Mouse (Mus musculus): ENCODE data around the gene Mrgprf. TPM values are rescaled to one million over a fixed set of nuclear protein-coding genes. Genes with fewer than 3 reads are reported as not detected.

Gene Mrgprf
- polyA plus RNA-seq, 1 experiment = not detected

GRCm38 (mm10) chr7:145325697-145326096 lies 25.1 kb downstream of the Mrgprf start:
- H3K4me3 ChIP-seq (ENCODE audit: insufficient read depth, low read depth, low read length) = no peak overlapping the region
- TF ChIP-seq POLR2A (IDR thresholded peaks at IDR 0.05; ENCODE audit: insufficient read depth, low read depth, low read length) (no peak), CTCF (IDR thresholded peaks at IDR 0.05; ENCODE audit: insufficient read depth, low read depth, low read length) (no peak)
- 73% methylated on average over 2 of the region's 2 CpGs for WGBS
- H3K4me1 ChIP-seq (ENCODE audit: control insufficient read depth, insufficient read depth, low read length) = peaks cover 3% of the 10 kb centered on the region; the same call in 1 of the 2 replicates
- no peak overlapping the region for H3K27ac ChIP-seq (ENCODE audit: insufficient read depth, low read depth, low read length)

DNA sequence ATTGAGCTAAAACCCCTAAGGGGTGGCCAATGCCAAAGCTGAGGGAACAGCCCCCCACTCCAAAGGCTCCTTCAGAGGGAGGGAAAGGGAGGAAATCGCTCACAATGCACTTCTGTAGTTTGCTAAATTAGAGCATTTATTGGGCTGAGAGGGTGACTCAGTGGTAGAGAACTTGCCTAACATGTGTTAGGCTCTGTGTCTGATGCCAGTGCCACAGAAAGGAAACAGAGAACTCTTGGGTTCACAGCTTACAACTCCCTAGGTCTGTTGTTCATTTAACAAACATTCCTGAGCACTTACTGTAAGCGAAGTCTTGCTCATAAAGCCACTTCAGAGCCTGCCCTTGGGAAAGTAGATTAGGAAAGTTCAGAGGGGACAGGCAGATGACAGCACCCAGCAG lies 29.4 kb downstream of the Mrgprf start:
- TF ChIP-seq POLR2A (IDR thresholded peaks at IDR 0.05; ENCODE audit: insufficient read depth, low read depth, low read length) = no peak
- no peak for TF ChIP-seq CTCF (IDR thresholded peaks at IDR 0.05; ENCODE audit: insufficient read depth, low read depth, low read length)
- Histone ChIP-seq H3K27ac (ENCODE audit: insufficient read depth, low read depth, low read length) (no peak overlapping the region), H3K4me3 (ENCODE audit: insufficient read depth, low read depth, low read length) (no peak overlapping the region), H3K4me1 (ENCODE audit: control insufficient read depth, insufficient read depth, low read length) (peaks cover 3% of the 10 kb centered on the region; the same call in 1 of the 2 replicates)
- 60% methylated on average over 2 of the region's 2 CpGs for WGBS

GRCm38 (mm10) chr7:145330641-145331040 lies 30.0 kb downstream of the Mrgprf start:
- TF ChIP-seq POLR2A (IDR thresholded peaks at IDR 0.05; ENCODE audit: insufficient read depth, low read depth, low read length) (no peak), CTCF (IDR thresholded peaks at IDR 0.05; ENCODE audit: insufficient read depth, low read depth, low read length) (no peak)
- peaks cover 3% of the 10 kb centered on the region; the same call in 1 of the 2 replicates for H3K4me1 ChIP-seq (ENCODE audit: control insufficient read depth, insufficient read depth, low read length)
- 85% methylated on average over 2 of the region's 2 CpGs for WGBS
- no peak overlapping the region for H3K27ac ChIP-seq (ENCODE audit: insufficient read depth, low read depth, low read length)
- no peak overlapping the region for H3K4me3 ChIP-seq (ENCODE audit: insufficient read depth, low read depth, low read length)

DNA sequence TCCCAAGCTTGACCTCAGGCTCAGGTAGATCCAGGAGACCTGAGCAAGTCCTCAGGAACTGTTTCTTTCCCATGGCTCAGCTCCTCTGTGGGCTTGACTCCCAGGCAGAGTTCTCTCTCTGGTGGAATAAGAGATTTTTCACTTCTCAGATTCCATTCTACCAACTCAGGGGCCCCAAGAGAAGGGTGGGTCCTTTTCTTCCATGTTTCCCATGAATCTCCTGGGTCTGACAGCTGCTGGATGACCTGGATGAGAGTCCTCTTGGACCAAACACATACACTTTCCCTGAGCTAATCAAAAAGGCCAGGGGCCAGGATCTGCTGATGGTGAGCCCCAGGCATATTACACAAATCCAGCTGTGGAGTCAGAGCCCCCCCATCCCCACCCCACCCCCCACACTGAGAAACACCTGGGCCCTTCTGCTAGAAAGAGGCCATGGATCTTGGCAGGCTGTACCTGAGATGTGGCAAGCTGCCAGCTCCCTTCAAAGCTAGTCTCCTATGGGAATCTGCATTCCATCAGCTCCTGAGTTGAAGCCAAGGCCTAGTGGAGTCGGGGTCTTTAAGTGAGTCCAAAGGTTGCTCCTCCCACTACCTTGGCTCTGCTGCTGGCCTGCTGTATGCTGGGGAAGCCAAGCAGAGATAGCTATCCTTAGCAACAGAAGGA lies 31.9 kb downstream of the Mrgprf start:
- Histone ChIP-seq H3K4me3 (ENCODE audit: insufficient read depth, low read depth, low read length) (no peak overlapping the region), H3K27ac (ENCODE audit: insufficient read depth, low read depth, low read length) (no peak overlapping the region), H3K4me1 (ENCODE audit: control insufficient read depth, insufficient read depth, low read length) (peaks cover 3% of the 10 kb centered on the region; the same call in 1 of the 2 replicates)
- 38% methylated on average over 1 of the region's 1 CpGs for WGBS
- TF ChIP-seq POLR2A (IDR thresholded peaks at IDR 0.05; ENCODE audit: insufficient read depth, low read depth, low read length) = no peak
- no peak for TF ChIP-seq CTCF (IDR thresholded peaks at IDR 0.05; ENCODE audit: insufficient read depth, low read depth, low read length)

DNA sequence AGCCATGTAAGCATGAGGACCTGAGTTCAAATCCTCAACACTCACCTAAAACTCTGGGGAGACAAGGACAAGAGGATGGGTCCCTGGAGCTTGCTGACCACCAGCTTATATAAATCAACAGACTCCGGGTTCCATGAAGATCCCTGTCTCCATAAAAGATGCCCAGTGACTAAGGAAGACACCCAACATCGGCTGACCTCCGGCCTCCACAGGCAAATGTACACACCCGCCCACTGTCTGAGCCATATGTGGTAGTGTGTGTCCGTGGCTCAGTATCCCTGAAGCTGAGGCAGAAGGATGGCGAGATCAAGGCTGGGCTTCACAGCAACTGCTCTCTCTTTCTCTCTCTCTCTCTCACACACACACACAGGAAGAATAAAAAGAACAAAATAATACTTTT lies 33.3 kb downstream of the Mrgprf start:
- Histone ChIP-seq H3K27ac (ENCODE audit: insufficient read depth, low read depth, low read length) (no peak overlapping the region), H3K4me1 (ENCODE audit: control insufficient read depth, insufficient read depth, low read length) (peaks cover 3% of the 10 kb centered on the region; the same call in 1 of the 2 replicates), H3K4me3 (ENCODE audit: insufficient read depth, low read depth, low read length) (no peak overlapping the region)
- WGBS = 90% methylated on average over 6 of the region's 6 CpGs
- TF ChIP-seq POLR2A (IDR thresholded peaks at IDR 0.05; ENCODE audit: insufficient read depth, low read depth, low read length) = no peak
- no peak for TF ChIP-seq CTCF (IDR thresholded peaks at IDR 0.05; ENCODE audit: insufficient read depth, low read depth, low read length)

DNA sequence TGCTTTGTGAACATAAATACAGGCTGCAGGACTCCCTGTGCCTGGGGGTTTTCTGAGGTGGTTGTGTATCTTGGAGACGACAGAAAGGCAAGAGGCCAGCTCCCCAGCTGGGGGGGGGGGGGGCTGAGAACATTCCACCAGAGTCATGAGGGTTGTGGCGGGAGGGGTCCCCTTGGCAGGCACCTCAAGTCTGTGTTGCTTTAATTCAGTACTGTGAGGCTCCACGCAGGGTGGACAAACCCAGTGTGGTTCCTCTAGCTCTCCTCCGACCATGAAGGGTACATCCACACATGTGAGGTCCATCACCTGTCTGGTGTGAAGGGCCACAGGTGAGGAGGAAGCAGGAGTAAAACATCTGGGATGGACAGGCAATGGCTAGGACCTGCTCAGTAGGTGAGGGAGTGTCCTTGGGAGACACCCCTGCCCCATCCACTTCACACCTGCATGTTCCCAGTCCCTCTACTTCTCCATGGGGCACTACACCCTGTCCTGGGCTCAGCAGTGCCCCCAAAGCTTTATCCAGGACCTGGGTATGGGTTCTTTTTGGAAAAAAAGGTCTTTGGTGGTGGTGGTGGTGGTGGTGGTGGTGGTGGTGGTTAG lies 33.9 kb downstream of the Mrgprf start:
- 46% methylated on average over 4 of the region's 4 CpGs for WGBS
- H3K27ac ChIP-seq (ENCODE audit: insufficient read depth, low read depth, low read length) = no peak overlapping the region
- peaks cover 3% of the 10 kb centered on the region; the same call in 1 of the 2 replicates for H3K4me1 ChIP-seq (ENCODE audit: control insufficient read depth, insufficient read depth, low read length)
- TF ChIP-seq POLR2A (IDR thresholded peaks at IDR 0.05; ENCODE audit: insufficient read depth, low read depth, low read length) = no peak
- no peak overlapping the region for H3K4me3 ChIP-seq (ENCODE audit: insufficient read depth, low read depth, low read length)

DNA sequence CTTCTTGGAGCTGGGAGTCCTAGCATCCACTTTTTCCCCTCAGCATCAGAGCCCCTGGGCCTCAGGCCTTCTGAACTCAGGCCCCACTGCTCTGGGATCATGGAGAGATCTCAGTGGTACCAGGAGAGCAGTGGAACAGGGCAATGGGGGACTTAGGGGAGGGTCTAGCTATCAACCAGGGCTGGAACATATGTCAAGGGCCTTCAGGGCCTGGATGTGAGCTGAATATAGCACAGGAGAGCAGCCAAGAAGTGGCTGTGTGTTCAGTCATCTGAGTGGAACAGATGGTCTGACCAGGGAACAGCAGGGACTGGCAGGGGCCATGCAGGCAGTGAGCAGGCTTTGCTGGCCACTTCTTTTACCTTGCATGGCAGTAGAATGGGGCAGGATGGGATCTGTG lies 34.6 kb downstream of the Mrgprf start:
- TF ChIP-seq CTCF (IDR thresholded peaks at IDR 0.05; ENCODE audit: insufficient read depth, low read depth, low read length) (no peak), POLR2A (IDR thresholded peaks at IDR 0.05; ENCODE audit: insufficient read depth, low read depth, low read length) (no peak)
- Histone ChIP-seq H3K4me1 (ENCODE audit: control insufficient read depth, insufficient read depth, low read length) (no peaks in the 10 kb centered on the region), H3K4me3 (ENCODE audit: insufficient read depth, low read depth, low read length) (no peak overlapping the region), H3K27ac (ENCODE audit: insufficient read depth, low read depth, low read length) (no peak overlapping the region)

DNA sequence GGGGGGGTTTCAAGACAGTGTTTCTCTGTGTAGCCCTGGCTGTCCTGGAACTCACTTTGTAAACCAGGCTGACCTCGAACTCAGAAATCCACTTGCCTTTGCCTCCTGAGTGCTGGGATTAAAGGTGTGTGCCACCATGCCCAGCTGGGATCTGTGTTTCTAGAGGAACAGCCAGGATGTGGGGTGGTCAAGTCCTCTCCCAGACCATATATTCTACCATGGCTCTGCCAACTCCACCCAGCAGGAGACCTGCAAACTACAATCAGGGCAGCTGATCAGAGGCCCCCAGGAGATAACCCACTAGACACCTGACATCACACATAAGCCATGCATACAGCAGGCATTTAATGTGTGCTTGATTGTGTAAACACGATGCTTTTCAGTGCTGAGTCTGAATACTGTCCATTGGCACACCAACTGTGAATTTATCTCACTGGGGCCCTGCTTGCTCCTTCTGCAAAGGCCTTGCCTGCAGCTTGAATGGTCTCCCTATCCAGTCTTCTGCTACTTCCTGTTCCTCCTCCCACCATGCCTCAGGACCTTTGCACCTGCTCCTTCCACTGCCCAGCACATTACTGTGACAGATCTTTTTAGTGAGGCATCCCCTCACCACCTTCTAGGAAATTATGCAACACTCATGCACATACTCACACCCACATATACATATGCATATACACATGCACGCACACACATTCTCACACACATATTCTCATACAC lies 35.1 kb downstream of the Mrgprf start:
- WGBS = 89% methylated on average over 3 of the region's 3 CpGs
- no peak for TF ChIP-seq CTCF (IDR thresholded peaks at IDR 0.05; ENCODE audit: insufficient read depth, low read depth, low read length)
- no peak for TF ChIP-seq POLR2A (IDR thresholded peaks at IDR 0.05; ENCODE audit: insufficient read depth, low read depth, low read length)
- Histone ChIP-seq H3K27ac (ENCODE audit: insufficient read depth, low read depth, low read length) (no peak overlapping the region), H3K4me1 (ENCODE audit: control insufficient read depth, insufficient read depth, low read length) (no peaks in the 10 kb centered on the region), H3K4me3 (ENCODE audit: insufficient read depth, low read depth, low read length) (no peak overlapping the region)

- no peak for TF ChIP-seq POLR2A (IDR thresholded peaks at IDR 0.05; ENCODE audit: insufficient read depth, low read depth, low read length)
- TF ChIP-seq CTCF (IDR thresholded peaks at IDR 0.05; ENCODE audit: insufficient read depth, low read depth, low read length) = no peak
- Histone ChIP-seq H3K4me1 (ENCODE audit: control insufficient read depth, insufficient read depth, low read length) (no peaks in the 10 kb centered on the region), H3K27ac (ENCODE audit: insufficient read depth, low read depth, low read length) (no peak overlapping the region), H3K4me3 (ENCODE audit: insufficient read depth, low read depth, low read length) (no peak overlapping the region)
- WGBS = 80% methylated on average over 2 of the region's 2 CpGs
These were observed 37.3 kb downstream of the Mrgprf start for GRCm38 (mm10) chr7:145337889-145338288.

Measured in olfactory bulb, adult 2 months (tissue).